Mouse (Mus musculus): ENCODE data around the gene Tgfb3. TPM values are rescaled to one million over a fixed set of nuclear protein-coding genes. Genes with fewer than 3 reads are reported as not detected.
A peak's percentile ranks its signal among the peaks of the same experiment; 100 is the strongest.

Tgfb3 gene
- polyA plus RNA-seq, 2 experiments: 64.7 to 85.0 TPM

DNA sequence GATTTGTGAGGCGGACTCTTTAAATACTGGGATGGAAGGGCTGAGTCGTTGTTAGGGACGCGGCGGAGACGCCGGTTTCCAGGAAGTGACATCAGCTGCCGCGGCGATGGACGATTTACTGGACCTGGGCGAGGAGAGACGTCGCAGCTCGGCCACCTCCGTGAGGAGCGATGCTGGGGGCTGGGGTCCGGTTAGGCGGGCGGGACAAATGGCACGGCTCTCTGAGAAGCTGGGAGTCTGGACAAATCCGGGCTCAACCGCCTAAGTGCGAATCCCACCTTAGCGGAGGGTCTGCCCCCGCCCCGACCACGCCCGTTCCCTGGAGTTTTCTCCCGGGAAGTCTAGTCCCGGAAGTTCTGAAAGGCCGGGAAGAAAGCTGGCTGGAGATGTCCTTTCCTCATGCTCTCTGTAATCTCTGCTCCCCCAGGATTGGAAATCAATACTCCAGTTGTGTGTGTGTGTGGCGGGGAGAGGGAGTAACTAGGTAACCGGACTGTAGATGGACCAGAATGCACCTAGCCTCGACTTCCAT, 3.7 kb upstream of the Tgfb3 start, which contains the start of gene Ift43:
Ift43 (plus strand) TSS at position 61 of the 532 bp plus-strand sequence.
- Histone ChIP-seq H3K9me3 (ENCODE audit: control insufficient read depth, low read length) (no peaks in the 10 kb centered on the region), H3K4me3 (replicated peaks; ENCODE audit: low read length) (peak within 1 kb of the TSS; percentile 55), H3K4me1 (ENCODE audit: control insufficient read depth, insufficient read depth, low read length) (peaks cover 13% of the 10 kb centered on the region), H3K27me3 (ENCODE audit: control insufficient read depth, insufficient read depth, low read length) (no peaks in the 10 kb centered on the region), H3K27ac (replicated peaks; ENCODE audit: low read depth, low read length) (no peak within 1 kb of the TSS), H3K36me3 (ENCODE audit: control insufficient read depth, insufficient read depth, low read length) (peaks cover 12% of the 10 kb centered on the region), H3K4me2 (replicated peaks; ENCODE audit: low read depth, low read length, severe bottlenecking) (peak within 1 kb of the TSS; percentile 72), H3K9ac (ENCODE audit: low read depth, low read length, severe bottlenecking) (peak within 1 kb of the TSS; percentile 53)
- peak; percentile 44; the same call in 1 of the 2 replicates for TF ChIP-seq POLR2A (IDR thresholded peaks at IDR 0.05; ENCODE audit: borderline replicate concordance, extremely low read depth, insufficient read depth, insufficient read length)
- WGBS: under 1% methylated on average over 33 of the region's 35 CpGs
- DNase-seq (ENCODE audit: low spot score) (peak; percentile 81), ATAC-seq (ENCODE audit: low FRiP score, low read depth) (0 out of 2 replicates have a peak, but pooled peaks have one; percentile 29)

DNA sequence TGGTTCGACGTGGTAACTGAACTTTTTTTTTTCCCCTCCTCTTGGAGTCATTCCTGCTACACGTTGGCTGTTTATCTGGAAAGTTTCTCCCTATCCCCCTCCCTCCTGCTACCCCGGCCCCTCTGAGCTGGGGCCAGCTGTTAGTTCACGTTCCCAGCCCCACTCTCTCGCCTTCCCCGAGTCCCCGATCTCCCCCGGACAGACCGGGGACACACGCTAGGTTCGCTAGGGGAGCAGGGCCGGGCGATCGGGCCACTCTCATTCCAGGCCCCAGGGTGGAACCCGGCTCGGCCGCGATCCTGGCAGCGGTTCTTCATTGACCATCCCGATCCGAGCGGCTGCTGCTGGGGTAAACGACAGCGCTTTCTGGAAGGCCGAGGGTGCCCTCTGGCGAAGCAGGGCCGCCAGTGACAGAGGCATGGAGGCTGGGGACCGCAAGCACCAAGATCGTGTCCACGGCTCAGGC, 394 bp upstream of the Tgfb3 start:
- DNase-seq (ENCODE audit: low spot score) (peak; percentile 89), ATAC-seq (ENCODE audit: low FRiP score, low read depth) (peak; percentile 83)
- TF ChIP-seq POLR2A (IDR thresholded peaks at IDR 0.05; ENCODE audit: borderline replicate concordance, extremely low read depth, insufficient read depth, insufficient read length): no peak
- peaks cover 30% of the 10 kb centered on the region for H3K4me1 ChIP-seq (ENCODE audit: control insufficient read depth, insufficient read depth, low read length)
- H3K9ac ChIP-seq (ENCODE audit: low read depth, low read length, severe bottlenecking): peak overlapping the region; percentile 70
- H3K36me3 ChIP-seq (ENCODE audit: control insufficient read depth, insufficient read depth, low read length): peaks cover 4% of the 10 kb centered on the region; the same call in 1 of the 2 replicates
- H3K27ac ChIP-seq (replicated peaks; ENCODE audit: low read depth, low read length): peak overlapping the region; percentile 98
- peak overlapping the region; percentile 59 for H3K4me3 ChIP-seq (replicated peaks; ENCODE audit: low read length)
- H3K9me3 ChIP-seq (ENCODE audit: control insufficient read depth, low read length): no peaks in the 10 kb centered on the region
- peak overlapping the region; percentile 91 for H3K4me2 ChIP-seq (replicated peaks; ENCODE audit: low read depth, low read length, severe bottlenecking)
- H3K27me3 ChIP-seq (ENCODE audit: control insufficient read depth, insufficient read depth, low read length): no peaks in the 10 kb centered on the region
- under 1% methylated on average over 31 of the region's 31 CpGs for WGBS

DNA sequence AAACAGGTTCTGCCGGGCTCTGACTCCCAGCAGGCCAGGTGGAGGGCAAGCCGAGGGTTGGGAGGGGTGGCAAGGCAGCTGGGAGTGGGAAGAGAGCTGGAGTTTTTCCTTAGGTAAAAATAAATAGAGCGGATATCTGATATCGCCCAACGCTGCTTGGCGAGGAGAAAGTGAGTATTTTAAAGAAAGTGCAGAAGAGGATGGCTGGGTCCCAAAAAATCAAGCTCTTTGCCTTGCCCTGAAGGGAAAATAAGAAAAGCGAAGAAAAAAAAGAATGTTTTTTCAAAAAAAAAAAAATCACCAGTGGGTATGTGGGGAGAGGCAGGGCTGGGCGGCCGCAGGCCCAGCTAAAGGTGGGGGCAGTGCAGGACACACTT, 677 bp downstream of the Tgfb3 start:
- Histone ChIP-seq H3K36me3 (ENCODE audit: control insufficient read depth, insufficient read depth, low read length) (peaks cover 4% of the 10 kb centered on the region; the same call in 1 of the 2 replicates), H3K9me3 (ENCODE audit: control insufficient read depth, low read length) (no peaks in the 10 kb centered on the region), H3K9ac (ENCODE audit: low read depth, low read length, severe bottlenecking) (peak overlapping the region; percentile 70), H3K4me1 (ENCODE audit: control insufficient read depth, insufficient read depth, low read length) (peaks cover 33% of the 10 kb centered on the region), H3K4me3 (replicated peaks; ENCODE audit: low read length) (peak overlapping the region; percentile 59), H3K27me3 (ENCODE audit: control insufficient read depth, insufficient read depth, low read length) (no peaks in the 10 kb centered on the region), H3K27ac (replicated peaks; ENCODE audit: low read depth, low read length) (peak overlapping the region; percentile 98), H3K4me2 (replicated peaks; ENCODE audit: low read depth, low read length, severe bottlenecking) (peak overlapping the region; percentile 91)
- no peak for DNase-seq (ENCODE audit: low spot score)
- WGBS: 6% methylated on average over 9 of the region's 9 CpGs
- no peak for TF ChIP-seq POLR2A (IDR thresholded peaks at IDR 0.05; ENCODE audit: borderline replicate concordance, extremely low read depth, insufficient read depth, insufficient read length)
- no peak for ATAC-seq (ENCODE audit: low FRiP score, low read depth)

- 14% methylated on average over 11 of the region's 11 CpGs for WGBS
- ATAC-seq (ENCODE audit: low FRiP score, low read depth): no peak
- peak overlapping the region; percentile 59 for H3K4me3 ChIP-seq (replicated peaks; ENCODE audit: low read length)
- peak overlapping the region; percentile 91 for H3K4me2 ChIP-seq (replicated peaks; ENCODE audit: low read depth, low read length, severe bottlenecking)
- DNase-seq (ENCODE audit: low spot score): no peak
- H3K9me3 ChIP-seq (ENCODE audit: control insufficient read depth, low read length): no peaks in the 10 kb centered on the region
- peak overlapping the region; percentile 98 for H3K27ac ChIP-seq (replicated peaks; ENCODE audit: low read depth, low read length)
- no peaks in the 10 kb centered on the region for H3K27me3 ChIP-seq (ENCODE audit: control insufficient read depth, insufficient read depth, low read length)
- peaks cover 30% of the 10 kb centered on the region for H3K4me1 ChIP-seq (ENCODE audit: control insufficient read depth, insufficient read depth, low read length)
- peak overlapping the region; percentile 70 for H3K9ac ChIP-seq (ENCODE audit: low read depth, low read length, severe bottlenecking)
- H3K36me3 ChIP-seq (ENCODE audit: control insufficient read depth, insufficient read depth, low read length): peaks cover 4% of the 10 kb centered on the region; the same call in 1 of the 2 replicates
- no peak for TF ChIP-seq POLR2A (IDR thresholded peaks at IDR 0.05; ENCODE audit: borderline replicate concordance, extremely low read depth, insufficient read depth, insufficient read length)
These were observed 1.1 kb downstream of the Tgfb3 start for GRCm38 (mm10) chr12:86077736-86078135.

GRCm38 (mm10) chr12:86077322-86077721, 1.5 kb downstream of the Tgfb3 start:
- Histone ChIP-seq H3K4me2 (replicated peaks; ENCODE audit: low read depth, low read length, severe bottlenecking) (peak overlapping the region; percentile 91), H3K36me3 (ENCODE audit: control insufficient read depth, insufficient read depth, low read length) (peaks cover 5% of the 10 kb centered on the region; the same call in 1 of the 2 replicates), H3K4me1 (ENCODE audit: control insufficient read depth, insufficient read depth, low read length) (peaks cover 30% of the 10 kb centered on the region), H3K4me3 (replicated peaks; ENCODE audit: low read length) (peak overlapping the region; percentile 59), H3K27ac (replicated peaks; ENCODE audit: low read depth, low read length) (peak overlapping the region; percentile 98), H3K27me3 (ENCODE audit: control insufficient read depth, insufficient read depth, low read length) (no peaks in the 10 kb centered on the region), H3K9me3 (ENCODE audit: control insufficient read depth, low read length) (no peaks in the 10 kb centered on the region), H3K9ac (ENCODE audit: low read depth, low read length, severe bottlenecking) (peak overlapping the region; percentile 70)
- TF ChIP-seq POLR2A (IDR thresholded peaks at IDR 0.05; ENCODE audit: borderline replicate concordance, extremely low read depth, insufficient read depth, insufficient read length): no peak
- ATAC-seq (ENCODE audit: low FRiP score, low read depth): no peak
- 13% methylated on average over 8 of the region's 8 CpGs for WGBS
- no peak for DNase-seq (ENCODE audit: low spot score)
